Mouse (Mus musculus): ENCODE data around the gene Tom1l2. TPM values are rescaled to one million over a fixed set of nuclear protein-coding genes. Genes with fewer than 3 reads are reported as not detected.

Tom1l2 gene
- total RNA-seq, 2 experiments from 2014 or later: 97.3 to 100 TPM

- peak in 1 of 2 experiments; percentile 40 for DNase-seq
These were observed 108.1 kb downstream of the Tom1l2 start for GRCm38 (mm10) chr11:60244503-60245143.

GRCm38 (mm10) chr11:60240509-60240908 is 112.2 kb downstream of the Tom1l2 start:
- intact Hi-C loops (cut with DNase I): no loop called here

More at GRCm38 (mm10) chr11:60244503-60245143, 108.1 kb downstream of the Tom1l2 start:
- intact Hi-C loops (cut with DNase I): no loop called here

GRCm38 (mm10) chr11:60235351-60235750 is 117.4 kb downstream of the Tom1l2 start:
- DNase-seq: no peak
- intact Hi-C loops (cut with DNase I): no loop called here

More at GRCm38 (mm10) chr11:60240509-60240908, 112.2 kb downstream of the Tom1l2 start:
- DNase-seq: no peak

- peak; percentile 72 to 75 for DNase-seq
- intact Hi-C loops (cut with DNase I): no loop called here
These were observed 119.5 kb downstream of the Tom1l2 start for GRCm38 (mm10) chr11:60233235-60233634.

- intact Hi-C loops (cut with DNase I): no loop called here
- DNase-seq: no peak
These were observed 120.2 kb downstream of the Tom1l2 start for GRCm38 (mm10) chr11:60232441-60233058.

GRCm38 (mm10) chr11:60231951-60232350 is 120.8 kb downstream of the Tom1l2 start:
- intact Hi-C loops (cut with DNase I): no loop called here
- DNase-seq: no peak

GRCm38 (mm10) chr11:60231326-60231725 is 121.4 kb downstream of the Tom1l2 start:
- DNase-seq: no peak
- intact Hi-C loops (cut with DNase I): no loop called here

GRCm38 (mm10) chr11:60230512-60230911 is 122.2 kb downstream of the Tom1l2 start:
- no peak for DNase-seq
- intact Hi-C loops (cut with DNase I): no loop called here

GRCm38 (mm10) chr11:60229821-60230220 is 122.9 kb downstream of the Tom1l2 start:
- no peak for DNase-seq
- intact Hi-C loops (cut with DNase I): no loop called here

GRCm38 (mm10) chr11:60228525-60228924 is 124.2 kb downstream of the Tom1l2 start:
- intact Hi-C loops (cut with DNase I): no loop called here
- DNase-seq: no peak

- intact Hi-C loops (cut with DNase I): no loop called here
These were observed 126.8 kb downstream of the Tom1l2 start for GRCm38 (mm10) chr11:60225874-60226273.

GRCm38 (mm10) chr11:60224676-60225075 is 128.0 kb downstream of the Tom1l2 start:
- intact Hi-C loops (cut with DNase I): no loop called here
- DNase-seq: peak in 1 of 2 experiments; percentile 57

More at GRCm38 (mm10) chr11:60225874-60226273, 126.8 kb downstream of the Tom1l2 start:
- DNase-seq: no peak

GRCm38 (mm10) chr11:60222469-60223236 is 130.1 kb downstream of the Tom1l2 start, which contains the start of gene Srebf1:
Gene Srebf1, minus strand, starts transcription at chr11:60222581.
- intact Hi-C loops (cut with DNase I): no loop called here
- DNase-seq: peak; percentile 87 to 91

- intact Hi-C loops (cut with DNase I): no loop called here
- no peak for DNase-seq
These were observed 130.6 kb downstream of the Tom1l2 start for GRCm38 (mm10) chr11:60222085-60222468.

- no peak for DNase-seq
- intact Hi-C loops (cut with DNase I): no loop called here
These were observed 131.3 kb downstream of the Tom1l2 start for GRCm38 (mm10) chr11:60221425-60221824.

GRCm38 (mm10) chr11:60220291-60220804 is 132.4 kb downstream of the Tom1l2 start:
- peak; percentile 96 for DNase-seq
- intact Hi-C loops (cut with DNase I): no loop called here

GRCm38 (mm10) chr11:60219609-60220008 is 133.1 kb downstream of the Tom1l2 start:
- DNase-seq: peak in 1 of 2 experiments; percentile 45

GRCm38 (mm10) chr11:60217467-60217866 is 135.2 kb downstream of the Tom1l2 start:
- intact Hi-C loops (cut with DNase I): no loop called here
- no peak for DNase-seq

More at GRCm38 (mm10) chr11:60219609-60220008, 133.1 kb downstream of the Tom1l2 start:
- intact Hi-C loops (cut with DNase I): no loop called here

- DNase-seq: no peak
- intact Hi-C loops (cut with DNase I): no loop called here
These were observed 136.0 kb downstream of the Tom1l2 start for GRCm38 (mm10) chr11:60216671-60217070.

- intact Hi-C loops (cut with DNase I): no loop called here
- no peak for DNase-seq
These were observed 139.4 kb downstream of the Tom1l2 start for GRCm38 (mm10) chr11:60213266-60213665.

GRCm38 (mm10) chr11:60211761-60212160 is 140.9 kb downstream of the Tom1l2 start:
- no peak for DNase-seq
- intact Hi-C loops (cut with DNase I): no loop called here

Data from heart, postnatal 10 days (tissue).